Mouse (Mus musculus): Measurements from ENCODE around the gene Pcyox1.
"Not testable (repeated sequence)": the region's sequence is repeated elsewhere in the genome, so short reads cannot be mapped to it uniquely, and the experiment has no call there.

Gene Pcyox1

GRCm38 (mm10) chr6:86397257-86397980 lies 465 bp upstream of the Pcyox1 start:
- no peak for DNase-seq (ENCODE audit: low spot score)

GRCm38 (mm10) chr6:86395969-86396368 lies 985 bp downstream of the Pcyox1 start:
- DNase-seq (ENCODE audit: low spot score) = no peak

- no peak for DNase-seq (ENCODE audit: low spot score)
Observed at GRCm38 (mm10) chr6:86395021-86395420, 1.9 kb downstream of the Pcyox1 start.

- DNase-seq (ENCODE audit: low spot score) = no peak
Observed at GRCm38 (mm10) chr6:86394078-86394720, 2.8 kb downstream of the Pcyox1 start.

- DNase-seq (ENCODE audit: low spot score) = no peak
Observed at GRCm38 (mm10) chr6:86393187-86393586, 3.8 kb downstream of the Pcyox1 start.

GRCm38 (mm10) chr6:86391326-86391725 lies 5.6 kb downstream of the Pcyox1 start:
- DNase-seq (ENCODE audit: low spot score) = no peak

- no peak for DNase-seq (ENCODE audit: low spot score)
Observed at GRCm38 (mm10) chr6:86388461-86388860, 8.5 kb downstream of the Pcyox1 start.

- DNase-seq (ENCODE audit: low spot score) = no peak
Observed at GRCm38 (mm10) chr6:86387313-86387712, 9.6 kb downstream of the Pcyox1 start.

GRCm38 (mm10) chr6:86385362-86386104 lies 11.4 kb downstream of the Pcyox1 start:
- DNase-seq (ENCODE audit: low spot score) = no peak

GRCm38 (mm10) chr6:86384692-86385091 lies 12.3 kb downstream of the Pcyox1 start:
- DNase-seq (ENCODE audit: low spot score) = no peak

- no peak for DNase-seq (ENCODE audit: low spot score)
Observed at GRCm38 (mm10) chr6:86383370-86383769, 13.6 kb downstream of the Pcyox1 start.

- no peak for DNase-seq (ENCODE audit: low spot score)
Observed at GRCm38 (mm10) chr6:86382551-86382950, 14.4 kb downstream of the Pcyox1 start.

- not testable (repeated sequence) for DNase-seq (ENCODE audit: low spot score)
Observed at GRCm38 (mm10) chr6:86380112-86380511, 16.8 kb downstream of the Pcyox1 start.

GRCm38 (mm10) chr6:86378341-86378740 lies 18.6 kb downstream of the Pcyox1 start:
- no peak for DNase-seq (ENCODE audit: low spot score)

GRCm38 (mm10) chr6:86373556-86373955 lies 23.4 kb downstream of the Pcyox1 start:
- DNase-seq (ENCODE audit: low spot score) = no peak

GRCm38 (mm10) chr6:86371950-86372516 lies 24.9 kb downstream of the Pcyox1 start:
- DNase-seq (ENCODE audit: low spot score) = no peak

GRCm38 (mm10) chr6:86371340-86371911 lies 25.5 kb downstream of the Pcyox1 start:
- DNase-seq (ENCODE audit: low spot score) = peak; percentile 94

GRCm38 (mm10) chr6:86370764-86371339 lies 26.1 kb downstream of the Pcyox1 start, which contains the start of gene Snrpg:
Gene Snrpg, plus strand, starts transcription at chr6:86371304.
- DNase-seq (ENCODE audit: low spot score) = no peak

- DNase-seq (ENCODE audit: low spot score) = no peak
Observed at GRCm38 (mm10) chr6:86370093-86370713, 26.8 kb downstream of the Pcyox1 start.

GRCm38 (mm10) chr6:86368479-86368878 lies 28.5 kb downstream of the Pcyox1 start:
- DNase-seq (ENCODE audit: low spot score) = no peak

GRCm38 (mm10) chr6:86366853-86367249 lies 30.1 kb downstream of the Pcyox1 start:
- DNase-seq (ENCODE audit: low spot score) = no peak
